Mouse (Mus musculus) thymus, adult 2 months (tissue): ENCODE results near the gene Bmp8b.

ENCODE experiments used
- CTCF ChIP-seq: fragments of 200-500 bp; IDR thresholded peaks from 2 replicates; pipeline ENCODE4 v1.5.1; 2012; ENCODE audit warnings: mild to moderate bottlenecking, control low read depth, low read length, moderate library complexity, borderline replicate concordance; ENCODE audit not compliant: control insufficient read depth, poor library complexity, insufficient read depth; ENCODE audit errors: extremely low read depth
- POLR2A ChIP-seq: fragments of 200-500 bp; IDR thresholded peaks from 2 replicates; pipeline ENCODE4 v1.6.1; 2012; ENCODE audit warnings: mild to moderate bottlenecking, low read length, control low read depth, moderate library complexity; ENCODE audit not compliant: control insufficient read depth, poor library complexity, insufficient read depth; ENCODE audit errors: extremely low read depth

DNA sequence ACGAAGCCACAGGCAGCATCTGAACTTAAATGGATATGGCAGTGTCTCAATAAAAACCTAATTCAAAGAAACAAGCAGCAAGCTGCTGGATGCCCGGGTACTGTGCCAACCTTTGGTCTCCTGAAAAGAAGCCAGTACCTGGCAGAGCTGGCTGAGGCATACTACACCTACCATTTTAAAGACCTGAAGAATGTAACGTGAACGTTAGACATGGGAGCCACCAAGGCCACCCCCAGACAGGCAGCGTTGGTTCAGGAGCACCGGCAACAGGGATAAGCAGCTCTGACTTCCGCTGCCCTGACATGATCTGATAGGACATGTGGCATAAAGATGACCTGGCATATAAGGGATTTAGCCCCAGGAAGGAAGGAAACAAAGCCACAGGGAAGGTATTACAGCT, 21.7 kb downstream of the Bmp8b start:
- TF ChIP-seq POLR2A = no peak
- TF ChIP-seq CTCF = no peak
